Mouse (Mus musculus) adrenal gland (tissue): ENCODE data around the gene Mcrip1.
"Not testable (repeated sequence)": the region's sequence is repeated elsewhere in the genome, so short reads cannot be mapped to it uniquely, and the experiment has no call there.

Source experiments
- intact Hi-C: fragments of 180-260 bp; cut with DNase I; formaldehyde crosslinking; loops from one replicate; pipeline ENCODE4 v1.15.1; 2025

Mcrip1 gene

DNA sequence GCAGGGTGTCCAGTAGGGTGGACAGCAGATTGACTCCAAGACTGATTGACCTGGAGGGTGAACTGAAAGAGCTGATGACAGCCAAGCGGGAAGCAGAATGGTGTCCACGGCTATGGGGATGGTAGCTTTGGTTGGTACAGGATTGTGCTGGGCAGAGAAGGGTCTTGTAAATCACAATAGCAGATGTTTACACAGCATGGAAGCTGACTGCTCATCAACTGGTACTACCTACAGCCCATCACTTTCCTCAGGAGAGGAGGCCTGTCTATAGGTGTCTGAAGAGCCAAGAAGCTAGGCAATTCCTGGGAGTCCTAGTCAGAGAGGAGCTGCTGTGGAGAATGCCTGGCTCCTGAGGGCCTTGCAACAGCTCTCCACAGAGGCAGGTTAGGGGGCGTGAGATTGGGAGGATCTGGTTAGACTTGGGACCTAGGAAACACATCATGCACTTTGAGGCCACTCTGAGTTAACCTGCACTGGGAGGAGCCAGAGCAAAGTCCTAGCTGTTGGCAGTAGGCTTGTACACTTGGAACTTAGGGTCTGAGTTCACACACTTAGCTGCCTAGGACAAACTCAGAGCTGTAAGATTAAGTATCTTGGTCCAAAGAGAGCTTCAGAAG is 26.9 kb upstream of the Mcrip1 start:
- intact Hi-C loops: loop anchor here (5.0 kb wide), 1 partner anchor 36 kb away; no protein-coding TSS in a partner anchor

- intact Hi-C loops: loop anchor here (5.0 kb wide), 1 partner anchor 36 kb away; no protein-coding TSS in a partner anchor
These were observed 26.4 kb upstream of the Mcrip1 start for GRCm38 (mm10) chr11:120575940-120576339.

DNA sequence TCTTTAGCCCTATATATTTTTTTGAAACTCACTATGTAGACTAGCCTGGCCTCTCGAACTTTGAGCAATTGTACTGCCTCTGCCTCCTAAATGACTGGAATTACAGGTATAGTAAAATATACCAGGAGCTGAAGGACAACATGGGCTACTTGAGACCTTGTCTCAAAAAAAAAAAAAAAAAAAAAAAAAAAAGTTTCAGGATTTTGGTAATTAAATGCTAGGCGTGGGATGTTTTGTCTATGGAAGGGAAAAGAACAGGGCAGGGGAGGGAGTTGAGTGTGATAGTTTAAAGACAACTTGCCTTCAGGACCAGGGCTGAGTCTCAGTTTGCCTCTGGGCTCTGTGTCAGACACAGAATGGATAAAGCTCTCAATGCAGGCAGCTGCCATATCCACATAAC is 25.5 kb upstream of the Mcrip1 start:
- intact Hi-C loops: loop anchor here (5.0 kb wide), 1 partner anchor 37 kb away; no protein-coding TSS in a partner anchor

DNA sequence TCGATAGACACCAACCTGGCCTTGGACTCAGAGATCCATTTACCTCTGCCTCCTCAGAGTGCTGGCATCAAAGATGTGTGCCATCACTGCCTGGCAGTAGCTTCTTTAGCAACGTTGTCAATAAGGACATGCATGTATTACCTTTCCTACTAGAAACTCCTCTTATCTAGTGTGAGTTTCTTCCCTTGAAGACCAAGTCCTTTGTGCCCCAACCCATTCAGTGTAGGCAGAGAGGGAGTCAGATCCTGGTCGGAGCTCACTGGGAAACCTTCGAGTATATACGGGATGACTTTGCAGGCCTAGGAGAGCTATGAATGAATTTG is 24.7 kb upstream of the Mcrip1 start:
- intact Hi-C loops: loop anchor here (5.0 kb wide), 1 partner anchor 57 kb away; no protein-coding TSS in a partner anchor

GRCm38 (mm10) chr11:120573585-120574277 is 24.2 kb upstream of the Mcrip1 start:
- intact Hi-C loops: loop anchor here (5.0 kb wide), 1 partner anchor 56 kb away; no protein-coding TSS in a partner anchor

DNA sequence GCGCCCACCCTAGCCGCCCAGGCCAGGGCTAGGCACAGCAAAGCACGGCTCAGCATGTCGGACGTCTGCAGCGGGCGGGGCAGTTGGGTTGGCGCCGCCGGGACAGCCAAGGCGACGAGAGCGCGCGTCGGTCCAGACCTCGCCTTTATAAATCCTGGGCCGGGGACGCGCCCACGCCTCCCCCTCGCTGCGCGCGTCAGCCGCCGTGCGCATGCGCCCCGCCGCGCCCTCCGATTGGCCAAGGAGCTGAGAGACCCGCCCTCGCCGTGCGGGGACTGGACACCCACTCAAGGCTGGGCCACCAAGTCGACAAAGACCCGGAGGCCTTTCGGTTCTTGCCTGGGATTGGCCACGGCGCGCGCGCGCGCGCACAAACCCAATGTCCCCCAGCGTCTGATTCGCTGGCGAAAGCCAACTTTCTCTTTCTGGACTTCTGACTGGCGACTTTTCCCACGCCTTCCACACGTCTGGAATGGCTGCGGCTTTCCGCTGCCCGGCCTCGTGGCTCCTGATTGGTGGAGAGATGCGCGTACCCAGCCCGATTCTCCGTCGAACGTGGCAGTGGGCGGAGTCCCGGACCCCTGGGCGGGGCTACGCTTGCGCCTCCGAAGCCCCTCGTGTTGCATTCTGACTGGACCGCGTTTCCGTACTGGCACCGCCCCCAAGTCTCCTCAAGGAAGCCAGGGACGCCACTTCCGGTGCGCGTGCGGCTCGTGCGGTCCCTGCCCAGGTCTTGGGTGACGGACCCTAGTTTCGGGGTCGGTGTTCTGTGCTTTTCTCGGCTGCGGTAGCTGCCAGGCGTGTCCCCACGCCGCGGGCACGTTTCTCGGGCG is 23.4 kb upstream of the Mcrip1 start, which contains the start of gene P4hb:
P4hb (minus strand) TSS at position 502 of the 833 bp plus-strand sequence.
- intact Hi-C loops: loop anchor here (5.0 kb wide), 1 partner anchor 56 kb away; no protein-coding TSS in a partner anchor

GRCm38 (mm10) chr11:120572417-120572751 is 22.9 kb upstream of the Mcrip1 start:
- intact Hi-C loops: loop anchor here (5.0 kb wide), 1 partner anchor 55 kb away; no protein-coding TSS in a partner anchor

- intact Hi-C loops: loop anchor here (5.0 kb wide), 1 partner anchor 55 kb away; no protein-coding TSS in a partner anchor
These were observed 22.4 kb upstream of the Mcrip1 start for GRCm38 (mm10) chr11:120571754-120572416.

DNA sequence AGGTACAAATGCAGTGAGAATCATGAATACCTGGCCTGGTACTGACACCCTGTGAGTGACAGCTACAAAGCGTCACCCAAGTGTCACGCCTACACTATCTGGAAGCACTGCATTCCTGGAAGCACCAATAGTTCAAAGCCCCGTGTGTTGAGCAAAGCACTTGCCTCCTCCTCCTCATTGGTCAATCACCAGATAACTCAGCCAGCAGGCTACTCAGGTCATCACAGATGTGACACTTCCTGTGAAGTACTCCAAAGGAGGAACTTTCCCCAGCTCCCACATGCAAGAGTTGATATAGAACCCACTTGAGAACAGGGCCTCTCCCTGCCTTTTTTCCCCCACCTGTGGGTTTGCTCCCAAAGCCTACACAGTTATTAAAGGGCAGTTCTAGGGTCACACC is 21.6 kb upstream of the Mcrip1 start:
- intact Hi-C loops: loop anchor here (5.0 kb wide), 1 partner anchor 54 kb away; no protein-coding TSS in a partner anchor

DNA sequence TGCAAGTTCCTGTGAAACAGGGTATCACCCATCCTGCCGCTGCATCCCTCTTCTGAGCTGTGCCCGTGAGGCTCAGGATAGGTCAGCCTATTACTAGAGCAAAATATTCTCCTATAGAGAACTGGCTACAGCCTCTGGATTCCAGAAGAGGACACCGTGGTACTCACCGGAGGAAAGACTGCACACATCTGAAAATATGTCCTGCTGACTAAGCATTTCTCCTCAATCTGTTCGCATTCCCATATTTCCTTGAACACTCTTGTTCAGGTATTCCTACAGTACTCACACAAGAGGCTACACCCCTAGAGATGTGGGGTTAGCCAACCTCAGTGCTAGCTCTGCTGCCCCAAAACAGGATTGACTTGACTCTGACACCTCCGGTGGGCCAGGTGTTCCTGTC is 18.8 kb upstream of the Mcrip1 start:
- intact Hi-C loops: no loop called here

DNA sequence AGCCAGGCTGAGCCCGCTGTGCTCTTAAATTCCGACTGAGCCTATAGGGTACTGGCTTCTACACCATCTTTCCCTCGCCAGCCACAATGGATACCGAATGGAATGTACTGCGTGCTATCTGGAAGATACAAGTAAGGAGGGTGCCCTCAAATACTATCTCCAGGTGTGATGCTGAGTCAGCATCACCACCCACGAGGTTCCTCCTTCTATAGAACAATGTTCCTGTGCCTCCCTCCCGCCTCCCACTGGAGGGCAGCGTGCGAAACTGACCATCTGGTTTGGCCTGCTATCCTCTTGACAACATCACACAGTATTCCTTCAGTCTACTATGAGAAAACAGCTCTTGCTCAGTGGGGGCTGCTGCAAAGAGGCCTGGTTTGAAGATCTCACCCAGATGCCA is 15.6 kb upstream of the Mcrip1 start:
- intact Hi-C loops: no loop called here

GRCm38 (mm10) chr11:120562949-120563348 is 13.4 kb upstream of the Mcrip1 start:
- intact Hi-C loops: no loop called here

- intact Hi-C loops: no loop called here
These were observed 11.6 kb upstream of the Mcrip1 start for GRCm38 (mm10) chr11:120560952-120561728.

- intact Hi-C loops: not testable (repeated sequence)
These were observed 9.3 kb upstream of the Mcrip1 start for GRCm38 (mm10) chr11:120558843-120559242.

GRCm38 (mm10) chr11:120555260-120555659 is 5.7 kb upstream of the Mcrip1 start:
- intact Hi-C loops: no loop called here

DNA sequence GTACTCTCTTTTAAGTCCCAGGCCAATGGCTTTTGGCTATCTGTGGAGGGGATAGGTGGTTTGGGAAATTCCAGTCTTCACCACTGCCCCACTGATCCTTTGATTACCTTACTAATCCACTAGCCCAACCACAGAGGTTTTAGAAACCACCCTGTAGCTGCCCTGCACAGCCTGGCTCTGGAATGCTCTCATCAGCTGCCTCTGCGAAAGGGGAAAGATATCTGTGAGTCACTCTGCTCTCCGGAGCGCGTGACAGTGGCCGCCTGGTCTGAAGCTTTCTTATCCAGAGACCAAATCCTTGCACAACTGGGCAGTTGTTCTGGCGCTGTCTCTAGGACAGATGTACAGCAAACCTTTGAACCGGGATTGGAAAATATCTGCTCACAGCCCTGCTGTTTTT is 5.3 kb upstream of the Mcrip1 start:
- intact Hi-C loops: no loop called here

GRCm38 (mm10) chr11:120552736-120553135 is 3.2 kb upstream of the Mcrip1 start:
- intact Hi-C loops: no loop called here

GRCm38 (mm10) chr11:120550810-120551440 is 1.4 kb upstream of the Mcrip1 start, which contains the start of gene Ppp1r27:
Gene Ppp1r27, minus strand, starts transcription at chr11:120551132.
- intact Hi-C loops: no loop called here

- intact Hi-C loops: no loop called here
These were observed 671 bp upstream of the Mcrip1 start for GRCm38 (mm10) chr11:120549986-120550809.
